Mouse (Mus musculus) liver, embryonic 16.5 days (tissue): ENCODE results near the gene Vmn2r94. TPM values are rescaled to one million over a fixed set of nuclear protein-coding genes. Genes with fewer than 3 reads are reported as not detected.

Experiments
- ATAC-seq: fragments of 200-750 bp; cut with Nextera tagmentation; 2 replicates; pipeline ENCODE4 v1.8.0; 2017; ENCODE audit warnings: low read depth, mild to moderate bottlenecking, moderate number of reproducible peaks, moderate library complexity
- H3K27ac ChIP-seq: fragments of 300-500 bp; sonication (generic); 2 replicates; pipeline ENCODE4 v1.5.1; 2014; ENCODE audit warnings: mild to moderate bottlenecking, low read length
- H3K27me3 ChIP-seq: fragments of 300-500 bp; sonication (generic); 2 replicates; pipeline ENCODE4 v1.6.1; 2014; ENCODE audit warnings: low read depth, low read length, mixed read lengths; ENCODE audit not compliant: control insufficient read depth, insufficient read depth
- H3K36me3 ChIP-seq: fragments of 300-500 bp; sonication (generic); 2 replicates; pipeline ENCODE4 v1.6.1; 2014; ENCODE audit warnings: mild to moderate bottlenecking; ENCODE audit not compliant: control insufficient read depth, insufficient read depth
- H3K4me1 ChIP-seq: fragments of 300-500 bp; sonication (generic); 2 replicates; pipeline ENCODE4 v1.6.1; 2014; ENCODE audit warnings: low read depth, low read length, mixed read lengths; ENCODE audit not compliant: control insufficient read depth
- H3K4me2 ChIP-seq: fragments of 300-500 bp; sonication (generic); 2 replicates; pipeline ENCODE4 v1.6.1; 2014; ENCODE audit warnings: low read depth, low read length, mixed read lengths
- H3K4me3 ChIP-seq: fragments of 300-500 bp; sonication (generic); 2 replicates; pipeline ENCODE4 v1.5.1; 2014; ENCODE audit warnings: low read depth, mild to moderate bottlenecking, low read length
- H3K9ac ChIP-seq: fragments of 300-500 bp; sonication (generic); 2 replicates; pipeline ENCODE4 v1.6.1; 2014; ENCODE audit warnings: low read depth, low read length
- H3K9me3 ChIP-seq: fragments of 300-500 bp; sonication (generic); replicated peaks from 2 replicates; pipeline ENCODE4 v1.6.1; 2016; ENCODE audit warnings: low read length; ENCODE audit not compliant: control insufficient read depth
- WGBS: fragments of 180-500 bp; shearing (Covaris S2); extraction: QIAGEN DNeasy Blood & Tissue Kit; methylation state at CpG from one replicate; pipeline ENCODE4 v1.1.7; 2014; ENCODE audit not compliant: insufficient replicate concordance; 5-methylcytosine and 5-hydroxymethylcytosine counted together
- polyA plus RNA-seq: library from polyadenylated mRNA; unstranded; fragments of >200 nt; fragmentation: Nextera tagmentation; extraction: Ambion mirVana; gene quantifications from 2 replicates; pipeline ENCODE4 v1.2.1, GENCODE M21; 2015

Gene Vmn2r94
- polyA plus RNA-seq, result not detected in 2 replicates

DNA sequence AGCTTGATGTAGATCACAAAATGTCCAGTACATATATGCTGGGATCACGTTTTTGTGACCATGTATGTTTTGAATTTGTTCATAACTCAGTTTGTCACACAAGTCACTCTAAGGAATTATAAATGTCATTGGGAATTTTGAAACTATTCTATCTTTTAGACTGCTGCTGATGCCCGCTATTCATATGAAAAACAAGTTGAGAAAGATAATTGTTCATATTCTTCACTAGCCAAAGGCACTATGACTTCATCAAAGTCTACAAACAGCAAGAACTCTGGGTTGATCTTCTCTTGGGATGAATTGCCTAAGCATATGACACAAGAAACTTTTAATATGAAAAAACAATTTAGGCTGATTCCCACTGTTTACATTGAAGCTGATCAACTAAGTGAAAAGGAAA is at the start of gene Vmn2r94:
Vmn2r94 (minus strand) TSS at position 101 of the 400 bp plus-strand sequence.
- Histone ChIP-seq H3K4me3 (no peak within 1 kb of the TSS), H3K27me3 (no peaks in the 10 kb centered on the region), H3K27ac (no peak within 1 kb of the TSS), H3K36me3 (no peaks in the 10 kb centered on the region), H3K4me1 (no peaks in the 10 kb centered on the region), H3K4me2 (no peak within 1 kb of the TSS), H3K9ac (no peak within 1 kb of the TSS), H3K9me3 (no peaks in the 10 kb centered on the region)
- no peak for ATAC-seq
- WGBS, result 33% methylated on average over 2 of the region's 2 CpGs

DNA sequence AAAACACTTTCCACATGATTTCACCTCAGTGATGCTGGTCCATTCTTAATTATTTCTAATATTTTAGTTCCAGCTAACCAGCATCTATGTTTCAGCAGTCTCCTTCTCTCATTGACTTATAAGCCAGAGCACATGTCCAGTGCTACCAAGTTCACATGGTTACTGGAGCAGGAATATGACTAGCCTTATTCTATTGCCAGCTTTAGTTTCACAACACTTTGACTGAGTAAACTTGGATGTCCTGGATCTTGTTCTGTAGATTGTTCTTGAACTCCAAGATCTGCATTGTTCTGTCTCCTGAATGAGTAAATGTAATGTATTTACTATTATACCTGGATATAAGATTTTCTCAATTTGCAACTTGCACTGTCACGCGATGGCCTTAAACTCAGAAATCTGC is 45.5 kb upstream of the Vmn2r94 start:
- 92% methylated on average over 2 of the region's 2 CpGs for WGBS
- Histone ChIP-seq H3K27ac (no peak overlapping the region), H3K9ac (no peak overlapping the region), H3K4me2 (no peak overlapping the region), H3K4me1 (no peaks in the 10 kb centered on the region), H3K4me3 (no peak overlapping the region), H3K9me3 (no peaks in the 10 kb centered on the region; the same call in 1 of the 2 replicates), H3K36me3 (no peaks in the 10 kb centered on the region), H3K27me3 (no peaks in the 10 kb centered on the region)
- no peak for ATAC-seq

DNA sequence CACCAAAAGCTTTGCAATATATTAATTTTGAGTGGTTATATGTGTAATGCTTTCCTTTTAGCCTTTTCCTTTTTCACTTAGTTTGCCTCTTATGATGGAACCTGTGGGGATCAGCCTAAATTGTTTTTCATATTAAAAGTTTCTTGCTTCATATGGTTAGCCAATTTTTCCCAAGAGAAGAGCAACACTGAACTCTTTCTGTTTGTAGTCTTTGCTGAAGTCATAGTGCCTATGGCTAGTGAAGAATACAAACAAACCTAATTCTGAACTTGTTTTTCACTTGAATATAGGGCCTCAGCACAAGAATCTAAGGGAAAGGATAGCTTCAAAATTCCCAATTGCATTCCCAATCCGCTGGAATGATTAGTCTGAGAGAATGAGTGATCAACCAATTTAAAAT is 20.2 kb upstream of the Vmn2r94 start, which contains the start of gene Vmn2r93:
Vmn2r93 (plus strand) TSS at position 301 of the 400 bp plus-strand sequence.
- no peaks in the 10 kb centered on the region for H3K27me3 ChIP-seq
- ATAC-seq, result no peak
- H3K27ac ChIP-seq, result no peak within 1 kb of the TSS
- no peak within 1 kb of the TSS for H3K4me3 ChIP-seq
- no peaks in the 10 kb centered on the region for H3K4me1 ChIP-seq
- H3K4me2 ChIP-seq, result no peak within 1 kb of the TSS
- H3K36me3 ChIP-seq, result no peaks in the 10 kb centered on the region
- no peaks in the 10 kb centered on the region for H3K9me3 ChIP-seq
- 14% methylated on average over 1 of the region's 1 CpGs for WGBS
- no peak within 1 kb of the TSS for H3K9ac ChIP-seq

DNA sequence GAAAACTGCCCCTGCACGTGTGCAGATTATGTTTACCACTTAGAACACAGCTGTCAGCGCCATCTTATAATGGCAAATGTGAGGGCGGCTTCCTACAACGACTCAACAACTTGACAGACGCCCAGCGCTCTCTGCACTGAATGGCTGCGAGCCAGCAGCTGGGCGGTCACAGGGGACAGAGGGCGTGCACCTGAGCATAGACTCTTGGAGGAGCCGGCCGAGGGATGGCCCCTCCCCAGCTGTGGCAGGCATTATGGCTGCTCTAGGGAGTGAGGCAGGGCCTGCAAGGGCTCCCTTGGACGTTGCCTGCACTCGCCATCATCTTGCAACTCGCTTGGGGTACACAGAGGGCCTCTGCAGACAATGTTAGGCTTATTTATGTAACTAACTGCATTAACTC is 40.6 kb downstream of the Vmn2r94 start:
- ATAC-seq, result no peak
- no peak overlapping the region for H3K27ac ChIP-seq
- H3K36me3 ChIP-seq, result no peaks in the 10 kb centered on the region
- no peak overlapping the region for H3K4me3 ChIP-seq
- no peaks in the 10 kb centered on the region for H3K27me3 ChIP-seq
- no peak overlapping the region for H3K4me2 ChIP-seq
- 58% methylated on average over 13 of the region's 14 CpGs for WGBS
- no peaks in the 10 kb centered on the region for H3K4me1 ChIP-seq
- H3K9ac ChIP-seq, result no peak overlapping the region
- no peaks in the 10 kb centered on the region for H3K9me3 ChIP-seq

DNA sequence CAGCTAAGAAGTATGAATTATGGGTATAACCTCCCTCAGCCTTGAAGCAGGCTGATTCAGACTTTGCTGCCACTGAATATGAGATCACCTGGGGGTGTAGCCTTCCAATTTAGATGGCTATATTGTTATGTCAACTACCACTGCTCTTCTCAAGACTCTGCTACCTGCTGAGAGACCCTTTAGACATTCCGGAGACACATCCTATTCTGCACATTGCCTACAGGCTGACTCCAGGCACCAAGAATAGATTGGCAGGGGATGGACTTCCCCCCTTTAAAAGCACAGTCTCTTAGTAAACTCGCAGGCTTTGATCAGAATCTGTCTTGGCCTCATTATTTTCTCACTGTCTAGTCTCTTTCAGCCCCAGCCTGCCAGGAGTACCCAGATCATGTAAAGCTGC is 45.6 kb downstream of the Vmn2r94 start:
- Histone ChIP-seq H3K36me3 (no peaks in the 10 kb centered on the region), H3K4me1 (no peaks in the 10 kb centered on the region), H3K9me3 (no peaks in the 10 kb centered on the region), H3K9ac (no peak overlapping the region), H3K27me3 (no peaks in the 10 kb centered on the region), H3K4me3 (no peak overlapping the region), H3K4me2 (no peak overlapping the region), H3K27ac (no peak overlapping the region)
- 41% methylated on average over 2 of the region's 2 CpGs for WGBS
- ATAC-seq, result no peak

DNA sequence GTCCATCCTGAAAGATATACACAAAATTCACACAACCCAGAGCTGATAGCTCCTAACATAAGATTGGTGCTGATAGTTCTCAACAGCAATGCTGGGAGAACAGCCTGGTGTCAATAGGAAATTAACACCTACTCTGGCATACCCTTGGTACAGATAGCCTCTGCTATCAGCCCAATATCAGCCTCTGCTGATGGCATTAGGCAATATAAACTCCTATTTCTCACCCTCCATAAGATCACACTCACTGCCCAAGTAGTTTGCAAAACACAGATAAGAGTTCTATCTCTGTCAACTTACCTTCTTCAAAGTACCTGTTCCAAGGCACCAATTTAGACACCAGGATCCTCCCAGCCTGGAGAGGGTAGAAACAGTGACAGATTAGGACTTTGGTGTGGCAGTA is 56.3 kb downstream of the Vmn2r94 start:
- Histone ChIP-seq H3K27me3 (no peaks in the 10 kb centered on the region), H3K27ac (no peak overlapping the region), H3K4me1 (no peaks in the 10 kb centered on the region), H3K4me2 (no peak overlapping the region), H3K9me3 (no peaks in the 10 kb centered on the region; the same call in 1 of the 2 replicates), H3K36me3 (no peaks in the 10 kb centered on the region), H3K9ac (no peak overlapping the region), H3K4me3 (no peak overlapping the region)
- no peak for ATAC-seq

Other genes starting within 250 kb of the Vmn2r94 start
- not detected in 2 replicates for gene Vmn2r124, start 228.3 kb downstream of the Vmn2r94 start, polyA plus RNA-seq
- gene Vmn2r91, start 192.7 kb downstream of the Vmn2r94 start, polyA plus RNA-seq, result not detected in 2 replicates
- not detected in 2 replicates for gene Vmn2r92, start 125.9 kb downstream of the Vmn2r94 start, polyA plus RNA-seq
- gene Vmn2r93, start 20.3 kb upstream of the Vmn2r94 start, polyA plus RNA-seq, result not detected in 2 replicates
- not detected in 2 replicates for gene Vmn2r95, start 146.3 kb upstream of the Vmn2r94 start, polyA plus RNA-seq